Mouse (Mus musculus): ENCODE measurements at regions not wholly inside any gene's neighbourhood (a gene's known extent, or its start where the extent isn't known, plus 50 kb on each side); places are given as distances from the start of the nearest gene placed in this dataset.

- ATAC-seq (ENCODE audit: insufficient number of reproducible peaks, insufficient read depth, low FRiP score, low read depth): no peak
- no peaks in the 10 kb centered on the region for H3K4me1 ChIP-seq (ENCODE audit: control insufficient read depth in 2 of 2, insufficient read depth in 2 of 2, low read length in 2 of 2)
- no peaks in the 10 kb centered on the region for H3K36me3 ChIP-seq (ENCODE audit: control insufficient read depth, insufficient read depth, low read length)
- H3K9ac ChIP-seq (ENCODE audit: low read length): no peak overlapping the region
- H3K4me3 ChIP-seq (ENCODE audit: control insufficient read depth in 1 of 2, insufficient read depth in 1 of 2, low read depth in 1 of 2, low read length in 2 of 2): no peak overlapping the region
- no peaks in the 10 kb centered on the region for H3K9me3 ChIP-seq (ENCODE audit: control insufficient read depth, low read length)
- no peak overlapping the region for H3K4me2 ChIP-seq (ENCODE audit: low read length)
- WGBS: 55% methylated on average over 4 of the region's 4 CpGs
- H3K27ac ChIP-seq (replicated peaks in 1 of 2; ENCODE audit: control insufficient read depth in 1 of 2, insufficient read depth in 1 of 2, low read depth in 2 of 2, low read length in 2 of 2): no peak overlapping the region
- no peaks in the 10 kb centered on the region for H3K27me3 ChIP-seq (ENCODE audit: control insufficient read depth, insufficient read depth, low read length)
Measured at GRCm38 (mm10) chr12:119027701-119028100, 61.5 kb upstream of the Abcb5 start.

- no peak overlapping the region for H3K4me2 ChIP-seq (ENCODE audit: low read length)
- H3K36me3 ChIP-seq (ENCODE audit: control insufficient read depth, insufficient read depth, low read length): no peaks in the 10 kb centered on the region
- H3K9ac ChIP-seq (ENCODE audit: low read length): no peak overlapping the region
- no peak for ATAC-seq (ENCODE audit: insufficient number of reproducible peaks, insufficient read depth, low FRiP score, low read depth)
- WGBS: 72% methylated on average over 1 of the region's 1 CpGs
- H3K4me1 ChIP-seq (ENCODE audit: control insufficient read depth in 2 of 2, insufficient read depth in 2 of 2, low read length in 2 of 2): no peaks in the 10 kb centered on the region
- H3K4me3 ChIP-seq (ENCODE audit: control insufficient read depth in 1 of 2, insufficient read depth in 1 of 2, low read depth in 1 of 2, low read length in 2 of 2): no peak overlapping the region
- H3K27ac ChIP-seq (replicated peaks in 1 of 2; ENCODE audit: control insufficient read depth in 1 of 2, insufficient read depth in 1 of 2, low read depth in 2 of 2, low read length in 2 of 2): no peak overlapping the region
- H3K9me3 ChIP-seq (ENCODE audit: control insufficient read depth, low read length): no peaks in the 10 kb centered on the region
- no peaks in the 10 kb centered on the region for H3K27me3 ChIP-seq (ENCODE audit: control insufficient read depth, insufficient read depth, low read length)
Measured at GRCm38 (mm10) chr12:119026311-119026710, 60.1 kb upstream of the Abcb5 start.

- Histone ChIP-seq H3K9me3 (ENCODE audit: control insufficient read depth, low read length) (no peaks in the 10 kb centered on the region), H3K4me2 (ENCODE audit: low read length) (no peak overlapping the region), H3K9ac (ENCODE audit: low read length) (no peak overlapping the region), H3K27ac (replicated peaks in 1 of 2; ENCODE audit: control insufficient read depth in 1 of 2, insufficient read depth in 1 of 2, low read depth in 2 of 2, low read length in 2 of 2) (no peak overlapping the region), H3K36me3 (ENCODE audit: control insufficient read depth, insufficient read depth, low read length) (no peaks in the 10 kb centered on the region), H3K4me1 (ENCODE audit: control insufficient read depth in 2 of 2, insufficient read depth in 2 of 2, low read length in 2 of 2) (no peaks in the 10 kb centered on the region), H3K27me3 (ENCODE audit: control insufficient read depth, insufficient read depth, low read length) (no peaks in the 10 kb centered on the region), H3K4me3 (ENCODE audit: control insufficient read depth in 1 of 2, insufficient read depth in 1 of 2, low read depth in 1 of 2, low read length in 2 of 2) (no peak overlapping the region)
- ATAC-seq (ENCODE audit: insufficient number of reproducible peaks, insufficient read depth, low FRiP score, low read depth): no peak
- 33% methylated on average over 1 of the region's 1 CpGs for WGBS
Measured at GRCm38 (mm10) chr12:119024063-119024462, 57.8 kb upstream of the Abcb5 start.
